Mouse (Mus musculus): ENCODE data around the gene Rgl1.
"Not testable (repeated sequence)": the region's sequence is repeated elsewhere in the genome, so short reads cannot be mapped to it uniquely, and the experiment has no call there.

Rgl1 gene

DNA sequence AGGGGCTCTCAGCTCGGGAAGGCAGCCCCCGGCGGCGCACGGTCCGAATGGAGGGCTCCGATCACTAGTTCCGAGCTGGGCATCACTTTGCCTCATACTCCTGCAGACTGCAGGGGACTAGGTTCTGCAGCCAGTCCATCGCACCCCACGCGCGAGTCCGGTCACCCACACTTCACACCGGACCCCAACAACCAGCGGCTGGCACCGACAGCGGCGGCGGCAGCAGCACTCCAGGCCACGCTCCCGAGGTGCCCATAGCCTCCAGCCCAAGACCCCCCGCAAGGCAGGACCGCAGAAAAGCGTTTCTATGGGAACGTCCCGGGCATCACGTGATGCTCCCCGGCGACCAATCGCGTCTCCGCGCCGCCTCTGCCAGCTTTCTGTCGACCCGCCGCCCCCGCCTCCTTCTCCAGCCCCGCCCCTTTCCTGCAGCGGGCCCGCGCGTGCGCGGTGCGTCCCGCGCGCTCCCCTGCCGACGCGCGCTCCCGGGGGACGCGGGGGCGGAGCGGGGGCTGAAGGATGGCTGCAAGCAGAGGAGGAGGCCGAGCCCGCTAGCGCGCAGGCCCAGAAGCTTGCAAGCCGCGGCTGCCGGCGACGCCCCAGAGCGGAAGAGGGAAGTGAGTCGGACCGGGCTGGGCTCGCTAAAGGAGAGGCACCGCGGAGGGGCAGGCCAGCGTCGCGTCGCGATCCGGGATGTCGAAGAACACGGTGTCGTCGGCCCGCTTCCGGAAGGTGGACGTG lies at the start of gene Rgl1, which contains the start of gene Arpc5:
TSS of gene Rgl1 (minus strand) at position 320 of the 741 bp plus-strand sequence.
TSS of gene Arpc5 (plus strand) at position 511 of the 741 bp plus-strand sequence.
- peak; percentile 97 to 99 for DNase-seq

DNA sequence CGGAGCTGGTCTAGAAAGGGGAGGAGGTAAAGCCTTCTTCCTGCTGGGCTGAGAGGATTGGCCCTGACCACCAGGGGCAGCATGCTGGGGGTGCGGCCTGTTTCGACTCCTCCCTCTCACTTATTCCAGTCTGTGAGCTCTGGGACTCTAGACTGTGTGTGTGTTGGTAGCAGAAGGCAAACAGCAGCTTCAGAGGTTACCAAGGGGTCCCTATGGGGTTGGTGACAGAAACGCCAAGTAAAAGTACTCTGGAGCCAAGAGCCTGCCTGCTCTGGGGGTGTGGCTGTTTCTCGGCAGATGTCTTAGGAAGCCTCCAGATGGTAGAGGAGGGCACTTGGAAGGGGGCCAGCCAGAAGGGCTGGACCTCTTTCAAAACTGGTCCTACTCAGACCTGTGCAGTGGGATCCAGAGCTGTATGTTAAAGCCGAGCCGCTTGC lies 49.1 kb upstream of the Rgl1 start:
- DNase-seq: peak in 1 of 2 experiments; percentile 14

DNA sequence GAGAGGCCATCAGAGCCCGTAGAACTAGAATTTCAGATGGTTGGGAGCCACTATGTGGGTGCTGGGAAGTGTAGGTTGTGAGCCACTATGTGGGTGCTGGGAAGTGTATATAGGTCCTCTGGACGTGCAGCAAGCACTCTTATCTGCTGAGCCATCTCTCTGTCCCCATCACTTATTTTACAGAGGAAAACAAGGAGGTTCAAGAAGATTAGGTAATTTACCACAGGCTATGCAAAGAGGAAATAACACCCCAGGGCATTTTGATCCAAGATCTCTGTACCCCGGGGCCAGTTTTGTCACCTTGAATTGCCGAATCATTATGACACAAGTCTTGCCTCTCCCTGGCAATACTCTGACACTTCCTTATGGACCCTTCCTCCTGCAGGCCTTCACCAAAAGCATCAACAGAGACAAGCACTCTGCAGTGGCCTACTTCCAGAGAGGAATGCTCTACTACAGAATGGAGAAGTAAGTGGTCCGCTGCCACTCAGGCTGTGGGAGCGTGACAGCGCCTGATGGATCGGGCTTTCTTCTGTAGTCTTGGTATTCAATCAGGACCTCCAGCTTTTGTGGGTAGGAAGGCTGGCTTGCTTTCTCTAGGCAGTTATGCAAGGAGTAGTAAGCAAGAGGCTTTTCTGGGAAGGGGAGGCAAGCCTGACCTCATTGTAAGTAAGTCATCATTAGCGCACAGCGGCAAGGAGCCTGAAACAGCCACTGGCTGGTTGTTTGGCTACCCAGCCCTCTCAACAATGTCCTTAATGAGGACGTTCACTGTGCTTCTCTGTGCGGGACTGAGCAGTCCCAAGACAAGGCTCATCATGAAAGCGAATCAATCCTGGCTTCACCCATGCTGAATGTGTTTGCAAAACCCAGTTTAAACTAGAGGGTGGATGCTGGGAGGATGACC lies 44.6 kb upstream of the Rgl1 start:
- no peak for DNase-seq

DNA sequence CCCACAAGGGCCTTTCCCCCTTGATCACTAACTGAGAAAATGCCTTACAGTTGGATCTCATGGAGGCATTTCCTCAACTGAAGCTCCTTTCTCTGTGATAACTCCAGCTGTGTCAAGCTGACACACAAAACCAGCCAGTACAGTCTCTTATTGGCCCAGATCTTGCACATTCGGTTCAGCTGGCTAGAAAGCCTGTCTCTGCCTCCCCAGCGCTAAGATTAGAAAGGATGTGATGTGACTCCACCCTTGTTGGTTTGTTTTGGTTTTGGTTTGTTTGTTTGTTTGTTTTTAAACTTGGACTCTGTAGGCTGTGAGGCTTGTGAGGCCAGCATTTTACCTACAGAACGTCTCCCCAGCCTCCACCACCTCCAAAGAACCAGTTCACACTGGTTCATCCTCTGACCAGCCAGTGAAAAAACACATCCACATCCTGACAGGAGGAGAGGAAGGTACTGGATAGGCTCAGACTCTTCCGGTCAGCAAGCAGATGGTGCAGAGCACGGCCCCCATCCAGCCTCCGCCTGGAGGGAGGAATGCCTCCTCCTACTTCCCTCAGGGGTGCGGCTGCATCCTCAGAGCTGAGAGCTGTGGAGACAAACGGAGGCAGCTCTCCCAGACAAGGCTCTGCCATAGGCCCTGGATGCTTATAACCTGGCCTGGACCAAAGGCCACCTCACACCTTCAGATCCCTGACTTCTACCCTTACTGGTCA lies 43.5 kb upstream of the Rgl1 start:
- peak; percentile 34 to 71 for DNase-seq

DNA sequence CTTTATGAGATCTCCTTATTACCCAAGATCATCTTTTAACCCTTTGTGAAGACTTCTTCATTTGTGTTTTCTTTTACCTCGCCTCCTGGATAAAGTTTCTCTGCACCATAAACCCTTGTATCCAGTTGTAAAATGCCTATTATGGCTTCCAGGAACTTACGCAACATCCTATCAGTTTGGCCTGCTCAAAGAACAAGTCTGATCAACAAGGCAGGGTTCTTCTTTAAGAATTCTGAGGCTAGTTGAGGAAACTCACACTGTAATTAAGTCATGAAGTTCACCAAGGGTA lies 42.2 kb upstream of the Rgl1 start:
- DNase-seq: no peak

DNA sequence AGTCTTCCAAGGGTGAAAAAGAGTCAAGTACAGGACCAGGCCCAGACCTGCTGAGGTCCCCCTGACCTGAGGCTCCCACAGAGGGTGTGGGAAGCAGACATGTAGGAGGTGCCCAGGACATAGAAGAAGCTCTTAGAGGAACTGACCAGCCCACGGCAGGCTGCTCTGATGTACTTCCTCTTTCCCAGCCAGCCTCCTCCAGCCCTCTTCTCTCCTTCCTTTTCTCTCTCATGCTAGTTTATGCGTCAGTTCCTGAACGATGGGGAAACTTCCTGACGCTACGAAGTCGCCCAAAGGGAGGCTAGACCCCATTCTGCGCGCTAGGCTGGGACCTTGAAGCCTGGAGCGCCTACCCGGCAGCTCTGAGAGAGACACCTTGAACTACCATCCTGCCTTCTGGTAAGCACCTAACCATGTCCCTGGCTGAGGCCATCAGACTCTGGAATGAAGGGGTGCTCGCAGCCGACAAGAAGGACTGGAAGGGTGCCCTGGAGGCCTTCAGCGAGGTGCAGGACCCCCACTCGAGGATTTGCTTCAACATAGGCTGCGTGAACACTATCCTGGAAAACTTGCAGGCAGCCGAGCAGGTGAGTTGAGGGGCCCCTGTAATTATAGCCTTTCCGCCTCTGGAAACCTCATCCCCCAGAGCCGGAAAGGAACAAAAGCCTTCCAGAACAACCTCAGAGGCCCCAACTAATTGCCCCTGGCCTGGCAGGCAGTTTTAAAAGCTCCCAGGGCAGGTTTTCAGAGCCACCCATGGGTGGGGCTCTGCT lies 41.7 kb upstream of the Rgl1 start:
- DNase-seq: no peak

- no peak for DNase-seq
Measured at GRCm38 (mm10) chr1:152804907-152805306, 38.8 kb upstream of the Rgl1 start.

- DNase-seq: no peak
Measured at GRCm38 (mm10) chr1:152800633-152801176, 34.6 kb upstream of the Rgl1 start.

GRCm38 (mm10) chr1:152799897-152800296 lies 33.7 kb upstream of the Rgl1 start, which contains the start of gene Ncf2:
TSS of gene Ncf2 (plus strand) at chr1:152800194.
- DNase-seq: peak; percentile 37 to 59

- DNase-seq: no peak
Measured at GRCm38 (mm10) chr1:152798125-152798524, 32.0 kb upstream of the Rgl1 start.

DNA sequence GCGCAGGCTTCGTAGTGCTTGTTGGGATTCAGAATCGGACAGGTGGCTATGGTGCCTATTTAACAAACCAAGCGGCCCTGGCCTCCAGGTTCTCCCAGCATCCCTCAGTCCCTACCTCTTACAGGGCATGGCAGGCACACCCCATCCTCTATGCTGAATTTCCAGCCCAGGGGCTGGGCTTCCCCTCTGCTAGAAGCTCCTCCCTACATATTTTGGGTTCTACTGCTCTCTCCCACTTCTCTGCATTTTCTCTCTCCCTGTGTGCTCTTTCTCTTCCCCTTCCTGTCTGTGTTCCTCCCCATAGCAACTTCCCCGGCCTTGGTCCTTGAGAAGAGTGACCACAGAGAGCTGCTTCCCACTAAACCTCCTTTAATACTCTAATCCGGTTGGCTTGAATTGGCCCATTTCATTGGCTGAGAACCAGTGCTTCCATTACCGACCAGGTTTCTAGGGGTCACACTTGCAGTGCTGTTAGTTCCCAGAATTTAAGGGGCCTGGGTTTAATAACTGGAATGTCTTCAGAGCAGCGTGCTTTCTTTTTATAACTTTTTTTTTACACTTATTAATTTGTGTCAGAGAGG lies 30.6 kb upstream of the Rgl1 start:
- DNase-seq: no peak

GRCm38 (mm10) chr1:152795688-152796255 lies 29.6 kb upstream of the Rgl1 start:
- DNase-seq: no peak

DNA sequence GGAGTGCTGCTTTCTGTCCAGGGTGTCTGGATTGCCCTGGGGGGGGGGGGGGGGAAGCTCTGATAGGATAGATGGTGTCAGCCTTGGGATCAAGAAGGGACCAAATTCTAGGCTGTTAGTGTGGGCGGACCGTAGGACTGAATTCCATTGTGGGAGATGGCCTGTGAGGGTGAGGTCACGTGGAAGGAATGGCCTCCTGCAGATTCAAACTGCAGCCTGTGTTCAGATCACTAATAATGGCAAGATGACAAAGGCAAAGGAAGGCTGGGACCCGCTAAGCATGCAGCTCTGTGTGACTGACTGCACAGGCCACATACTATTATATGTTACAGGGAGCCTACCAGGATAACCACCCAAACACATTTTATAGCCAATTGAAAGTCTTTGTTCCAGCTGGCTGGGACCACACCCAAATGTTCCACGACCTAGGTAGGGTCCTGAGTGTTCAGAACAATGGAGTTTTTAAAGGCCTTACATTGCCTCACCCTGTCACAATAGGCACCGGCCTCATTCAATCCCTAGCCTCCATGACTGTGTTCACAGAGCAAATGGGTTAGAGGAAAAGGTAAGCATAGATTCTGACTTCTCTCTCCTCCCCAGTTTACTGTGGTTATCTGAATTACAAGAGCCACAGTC lies 27.5 kb upstream of the Rgl1 start:
- no peak for DNase-seq

- no peak for DNase-seq
Measured at GRCm38 (mm10) chr1:152792736-152793494, 26.8 kb upstream of the Rgl1 start.

- DNase-seq: no peak
Measured at GRCm38 (mm10) chr1:152791269-152791668, 25.1 kb upstream of the Rgl1 start.

DNA sequence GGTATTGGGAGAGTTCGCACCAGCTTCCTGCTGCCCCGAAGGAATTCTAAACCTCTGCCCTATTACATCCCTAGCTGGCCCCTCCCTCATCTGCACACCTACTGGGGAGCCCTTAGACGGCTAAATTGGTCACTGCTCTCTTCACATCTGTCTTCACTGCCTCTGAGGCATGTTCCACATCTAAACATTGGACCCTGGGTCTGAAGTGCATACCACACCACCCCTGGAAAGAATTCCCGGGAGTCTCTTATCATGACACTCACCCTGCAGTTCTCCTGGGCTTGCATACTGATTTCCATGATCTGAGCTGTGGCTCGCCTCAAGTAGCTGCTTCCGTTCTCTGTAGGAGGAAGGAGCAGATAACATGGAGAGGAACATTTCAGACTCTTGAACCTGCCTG lies 24.7 kb upstream of the Rgl1 start:
- no peak for DNase-seq

- peak; percentile 60 to 78 for DNase-seq
Measured at GRCm38 (mm10) chr1:152790254-152790653, 24.1 kb upstream of the Rgl1 start.

DNA sequence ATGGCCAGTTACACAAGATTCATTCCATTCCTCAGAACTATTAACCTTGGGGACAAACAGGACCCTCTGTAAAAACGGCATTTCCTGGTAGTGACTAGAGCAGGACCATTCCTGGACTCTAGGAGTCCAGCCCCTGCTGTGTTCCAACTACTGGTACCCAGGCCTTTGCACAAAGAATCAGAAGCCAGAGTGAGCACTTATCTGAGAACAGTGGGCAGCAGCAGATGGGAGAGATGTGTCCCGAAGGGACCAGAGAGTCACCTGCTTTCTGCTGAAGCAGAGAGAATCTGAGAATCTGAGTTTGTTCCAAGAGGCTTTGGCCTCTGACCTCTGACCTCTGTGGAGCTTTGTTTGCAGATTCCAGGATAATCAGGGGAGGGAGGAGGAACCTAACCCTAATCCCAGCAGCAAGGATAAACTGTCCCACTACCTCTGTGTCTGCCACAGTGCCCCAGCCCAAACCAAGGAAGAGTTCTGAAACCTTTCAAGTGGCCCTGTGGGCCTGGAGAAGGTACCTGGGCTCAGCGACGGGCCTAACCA lies 22.0 kb upstream of the Rgl1 start:
- peak in 1 of 2 experiments; percentile 18 for DNase-seq

GRCm38 (mm10) chr1:152786953-152787352 lies 20.8 kb upstream of the Rgl1 start:
- no peak for DNase-seq

DNA sequence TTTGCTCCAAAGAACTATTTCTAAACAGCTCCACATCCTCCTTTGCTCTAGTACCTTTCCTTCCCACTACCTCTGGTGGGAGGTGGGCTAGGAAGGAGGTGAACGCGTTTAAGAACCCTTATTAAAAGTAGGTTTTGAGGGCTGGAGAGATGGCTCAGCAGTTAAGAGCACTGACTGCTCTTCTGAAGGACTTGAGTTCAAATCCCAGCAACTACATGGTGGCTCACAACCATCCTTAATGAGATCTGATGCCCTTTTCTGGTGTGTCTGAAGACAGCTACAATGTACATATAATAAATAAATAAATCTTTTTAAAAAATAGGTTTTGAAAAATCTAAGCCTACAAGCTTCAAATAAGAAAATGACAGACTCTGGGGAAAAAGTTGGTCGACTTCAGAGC lies 19.3 kb upstream of the Rgl1 start:
- DNase-seq: not testable (repeated sequence)
